Mouse (Mus musculus) megakaryocyte, adult 5-6 weeks (primary cell): ENCODE measurements around the gene Gm9913. TPM values are rescaled to one million over a fixed set of nuclear protein-coding genes. Genes with fewer than 3 reads are reported as not detected.
A peak's percentile ranks its signal among the peaks of the same experiment; 100 is the strongest.

Source experiments
- ATAC-seq: 2 replicates; pipeline ENCODE4 v1.8.0; 2016; ENCODE audit warnings: mild to moderate bottlenecking, inconsistent platforms; ENCODE audit not compliant: poor library complexity, severe bottlenecking
- total RNA-seq, 2 experiments: library from RNA; stranded (forward) in 1 of 2; stranded (reverse) in 1 of 2; fragments of 153-499, 151-499 nt in 1 of 2; fragments of 221-1000, 200-1000 nt in 1 of 2; gene quantifications; 2 replicates each; pipeline versions ENCODE4 v1.2.3 to v1.2.4; 2015 to 2017

The Gm9913 gene
- total RNA-seq, 2 experiments from 2014 or later, result not detected

DNA sequence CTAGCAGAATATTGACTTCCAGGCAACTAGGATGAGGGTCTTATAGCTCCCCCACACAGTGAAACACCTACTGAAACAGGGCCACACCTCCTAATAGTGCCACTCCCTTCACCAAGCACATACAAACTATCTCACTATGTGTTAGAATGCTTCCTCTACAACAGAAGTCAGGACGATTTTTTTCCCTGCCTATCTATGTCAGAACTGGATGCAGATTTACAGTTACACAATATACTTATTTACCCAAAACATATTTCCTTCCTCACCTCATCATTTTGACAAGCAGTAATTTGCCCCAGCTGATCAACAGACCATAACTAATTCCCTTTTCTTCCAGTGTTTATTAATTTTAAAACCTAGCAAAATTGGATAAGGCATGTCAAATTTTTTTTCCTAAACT lies 38.8 kb downstream of the Gm9913 start:
- no peak for ATAC-seq

- ATAC-seq, result no peak
Observed at GRCm38 (mm10) chr2:125544986-125545385, 40.1 kb downstream of the Gm9913 start.

GRCm38 (mm10) chr2:125548806-125549578 lies 44.1 kb downstream of the Gm9913 start:
- ATAC-seq, result no peak

- ATAC-seq, result peak; percentile 33; the same call in 1 of the 2 replicates
Observed at GRCm38 (mm10) chr2:125555830-125556229, 50.9 kb downstream of the Gm9913 start.

Other genes with a start within 250 kb of the Gm9913 start
- gene Fbn1, start 2.9 kb downstream of the Gm9913 start, total RNA-seq (2015), result 0.16 and 0.18 TPM in 2 replicates
- 0.37 TPM in 2 replicates for gene Fbn1, start 2.9 kb downstream of the Gm9913 start, total RNA-seq (2017)
- 3.7 and 3.8 TPM in 2 replicates for gene Cep152, start 120.0 kb downstream of the Gm9913 start, total RNA-seq (2015)
- gene Cep152, start 120.0 kb downstream of the Gm9913 start, total RNA-seq (2017), result 14.4 and 14.7 TPM in 2 replicates
- gene Eid1, start 168.0 kb downstream of the Gm9913 start, total RNA-seq (2015), result 66.2 and 78.6 TPM in 2 replicates
- gene Eid1, start 168.0 kb downstream of the Gm9913 start, total RNA-seq (2017), result 112 and 121 TPM in 2 replicates
- 0.13 and 0.46 TPM in 2 replicates for gene Shc4, start 219.1 kb downstream of the Gm9913 start, total RNA-seq (2015)
- 0.07 and 0.16 TPM in 2 replicates for gene Shc4, start 219.1 kb downstream of the Gm9913 start, total RNA-seq (2017)